Mouse (Mus musculus) ES-E14 (cell line): ENCODE data around the gene Ophn1. TPM values are rescaled to one million over a fixed set of nuclear protein-coding genes. Genes with fewer than 3 reads are reported as not detected.

Source experiments
- DNase-seq: peaks from one replicate; pipeline ENCODE4 v3.0.0-alpha.2; 2013; ENCODE audit warnings: low read depth, low spot score
- H3K27ac ChIP-seq: 2 replicates; pipeline ENCODE4 v1.5.1; 2012; ENCODE audit warnings: low read depth, mild to moderate bottlenecking, low read length, moderate library complexity, mixed read lengths; ENCODE audit not compliant: poor library complexity, insufficient read depth, severe bottlenecking
- H3K36me3 ChIP-seq: 2 replicates; pipeline ENCODE4 v1.6.1; 2012; ENCODE audit warnings: mild to moderate bottlenecking, low read length, moderate library complexity, mixed read lengths; ENCODE audit not compliant: control insufficient read depth, poor library complexity, insufficient read depth, severe bottlenecking
- H3K4me1 ChIP-seq, 2 experiments: fragments of 150-350 bp in 1 of 2; sonication (generic) in 1 of 2; 2 replicates each; pipeline ENCODE4 v1.6.1; 2012; ENCODE audit warnings: low read length in 2 of 2, mild to moderate bottlenecking in 1 of 2, mixed read lengths in 1 of 2; ENCODE audit not compliant: control insufficient read depth in 2 of 2, insufficient read depth in 2 of 2, poor library complexity in 1 of 2
- H3K4me3 ChIP-seq, 2 experiments: fragments of 150-350 bp in 1 of 2; sonication (generic) in 1 of 2; 2 replicates each; pipeline ENCODE4 v1.5.1; 2012; ENCODE audit warnings: low read length in 2 of 2, low read depth in 1 of 2, mild to moderate bottlenecking in 1 of 2, mixed read lengths in 1 of 2; ENCODE audit not compliant: insufficient read depth in 1 of 2, poor library complexity in 1 of 2, severe bottlenecking in 1 of 2
- H3K9ac ChIP-seq: 2 replicates; pipeline ENCODE4 v1.6.1; 2012; ENCODE audit warnings: low read depth, mild to moderate bottlenecking, low read length, mixed read lengths; ENCODE audit not compliant: poor library complexity, insufficient read depth, severe bottlenecking
- H3K9me3 ChIP-seq: fragments of 150-350 bp; sonication (generic); 2 replicates; pipeline ENCODE4 v1.6.1; 2012; ENCODE audit warnings: low read depth, mild to moderate bottlenecking, low read length; ENCODE audit not compliant: control insufficient read depth, insufficient read depth
- CHD2 ChIP-seq: IDR thresholded peaks from 2 replicates; pipeline ENCODE4 v1.6.1; 2014; ENCODE audit warnings: mild to moderate bottlenecking, low read depth, low read length, inconsistent platforms
- HCFC1 ChIP-seq: IDR thresholded peaks from 2 replicates; pipeline ENCODE4 v1.6.1; 2012; ENCODE audit warnings: low read length, inconsistent platforms, borderline replicate concordance; ENCODE audit not compliant: insufficient read depth
- MAFK ChIP-seq: IDR thresholded peaks from 2 replicates; pipeline ENCODE4 v1.6.1; 2014; ENCODE audit warnings: mild to moderate bottlenecking, low read depth, low read length, inconsistent platforms; ENCODE audit not compliant: insufficient read depth
- ZC3H11A ChIP-seq: IDR thresholded peaks from 2 replicates; pipeline ENCODE4 v1.6.1; 2012; ENCODE audit warnings: low read depth, mild to moderate bottlenecking, inconsistent platforms, low read length, borderline replicate concordance
- ZNF384 ChIP-seq: IDR thresholded peaks from 2 replicates; pipeline ENCODE4 v1.6.1; 2012; ENCODE audit warnings: low read depth, low read length, inconsistent platforms
- in situ Hi-C, 2 experiments: fragments of 600-800 bp; cut with MboI; formaldehyde crosslinking; loops; one replicate each; pipeline ENCODE4 v1.15.1; 2025; ENCODE audit warnings: low sequenced_read_pairs in 2 of 2, inconsistent platforms in 1 of 2; ENCODE audit not compliant: unreplicated experiment in 2 of 2
- total RNA-seq: library from RNA; depleted of rRNA; stranded (reverse); fragments of 300-350 nt; gene quantifications from 2 replicates; pipeline ENCODE4 v1.2.3, GENCODE M21; 2012; rRNA removed

The Ophn1 gene
- total RNA-seq, 1 experiment: 2.9 TPM

GRCm38 (mm10) chrX:98546458-98546857 is 344.4 kb downstream of the Ophn1 start:
- H3K27ac ChIP-seq: peak overlapping the region; percentile 62; the same call in 1 of the 2 replicates
- TF ChIP-seq ZNF384: no peak
- no peak for TF ChIP-seq ZC3H11A
- TF ChIP-seq MAFK: no peak
- TF ChIP-seq CHD2: no peak
- TF ChIP-seq HCFC1: no peak
- in situ Hi-C loops: no loop called here
- no peaks in the 10 kb centered on the region for H3K36me3 ChIP-seq
- H3K4me3 ChIP-seq: no peak overlapping the region
- DNase-seq: peak; percentile 40
- no peak overlapping the region for H3K9ac ChIP-seq
- no peaks in the 10 kb centered on the region for H3K4me1 ChIP-seq
- no peaks in the 10 kb centered on the region for H3K9me3 ChIP-seq

DNA sequence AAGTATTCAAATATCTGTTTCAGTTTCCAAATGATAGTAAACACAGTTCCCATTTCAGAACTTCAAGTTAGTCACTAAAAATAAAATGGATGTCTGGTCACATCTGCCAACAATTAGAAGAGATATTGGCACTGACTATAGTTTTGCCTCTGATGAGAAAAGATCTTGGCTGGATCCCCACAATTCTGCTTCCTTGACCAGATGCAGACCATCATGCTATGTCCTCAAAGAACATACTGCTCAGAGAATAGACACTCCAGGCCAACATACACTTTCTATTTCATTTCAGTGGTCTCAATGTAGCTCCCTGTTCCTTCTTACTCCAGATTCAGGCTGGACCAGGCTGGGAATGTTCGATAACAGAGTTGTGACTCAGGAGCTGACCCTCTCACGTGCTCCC is 375.5 kb downstream of the Ophn1 start:
- Histone ChIP-seq H3K4me3 (no peak overlapping the region), H3K4me1 (no peaks in the 10 kb centered on the region), H3K9ac (no peak overlapping the region), H3K36me3 (no peaks in the 10 kb centered on the region), H3K27ac (no peak overlapping the region), H3K9me3 (no peaks in the 10 kb centered on the region)
- TF ChIP-seq MAFK (no peak), ZNF384 (no peak), ZC3H11A (no peak)
- in situ Hi-C loops: no loop called here
- no peak for DNase-seq

DNA sequence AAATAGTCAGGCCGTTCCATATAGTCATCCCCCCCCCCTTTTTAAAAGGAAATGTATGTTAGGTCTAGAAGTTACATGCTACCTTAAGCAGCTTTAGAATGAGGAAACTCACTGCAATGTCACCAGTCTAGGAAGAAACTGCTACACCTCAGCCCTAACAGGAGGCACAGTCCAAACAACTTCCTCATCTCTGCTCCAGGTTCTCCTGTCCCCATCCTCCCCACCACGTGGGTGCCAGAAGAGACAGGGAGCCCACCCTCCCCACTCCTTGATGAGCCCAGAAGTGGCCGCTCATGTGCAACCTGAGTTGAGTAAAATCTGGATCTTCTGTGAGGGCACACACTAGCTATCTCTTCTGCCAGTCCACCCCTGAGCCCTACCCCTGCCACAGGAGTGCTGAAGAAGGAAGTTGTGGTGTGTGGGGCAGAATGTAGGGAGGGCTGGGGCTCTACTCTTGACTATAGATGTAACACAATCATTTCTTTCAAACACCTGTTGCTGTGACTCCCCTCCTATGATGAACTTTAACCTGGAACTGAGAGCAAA is 376.4 kb downstream of the Ophn1 start:
- Histone ChIP-seq H3K4me3 (no peak overlapping the region), H3K4me1 (no peaks in the 10 kb centered on the region), H3K36me3 (no peaks in the 10 kb centered on the region), H3K9me3 (no peaks in the 10 kb centered on the region), H3K27ac (no peak overlapping the region), H3K9ac (no peak overlapping the region)
- in situ Hi-C loops: no loop called here
- no peak for DNase-seq
- TF ChIP-seq ZC3H11A (no peak), ZNF384 (no peak), HCFC1 (no peak), CHD2 (no peak), MAFK (no peak)

Other genes with a start within 250 kb of the Ophn1 start
- 33.7 and 44.9 TPM in 2 replicates for gene Yipf6, start 45.3 kb upstream of the Ophn1 start, total RNA-seq
- 4.3 and 7.8 TPM in 2 replicates for gene Stard8, start 112.2 kb upstream of the Ophn1 start, total RNA-seq
- 9.6 and 16.1 TPM in 2 replicates for gene Efnb1, start 245.1 kb upstream of the Ophn1 start, total RNA-seq